Mouse (Mus musculus): Measurements from ENCODE around the gene Nwd1.

Gene Nwd1

GRCm38 (mm10) chr8:72712569-72712968 lies 66.1 kb downstream of the Nwd1 start:
- no peak for DNase-seq

DNA sequence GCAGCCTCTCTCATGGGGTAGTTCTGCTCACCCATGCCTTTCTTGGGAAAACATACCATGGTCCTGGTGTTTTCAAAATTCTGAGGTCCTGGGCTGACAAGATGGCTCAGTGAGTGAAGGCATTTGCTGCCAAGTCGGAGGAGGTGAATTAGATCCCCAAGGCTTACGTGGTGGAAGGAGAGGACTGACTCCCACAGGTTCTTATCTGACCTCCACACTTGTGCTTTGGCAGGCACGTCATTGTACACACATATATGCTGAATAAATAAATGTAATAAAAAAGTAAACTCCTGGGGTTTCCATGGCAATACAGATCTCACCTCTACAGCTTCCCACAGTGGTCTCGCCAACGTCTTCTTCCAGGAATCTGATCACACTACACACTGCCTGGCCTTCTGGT lies 70.1 kb downstream of the Nwd1 start:
- DNase-seq = no peak

- no peak for DNase-seq
Observed at GRCm38 (mm10) chr8:72720541-72720940, 74.0 kb downstream of the Nwd1 start.

GRCm38 (mm10) chr8:72722769-72723650 lies 76.5 kb downstream of the Nwd1 start, which contains the start of gene Sin3b:
Gene Sin3b (plus strand): TSS chr8:72723285.
- DNase-seq = peak; percentile 94 to 97

- no peak for DNase-seq
Observed at GRCm38 (mm10) chr8:72723651-72724001, 77.1 kb downstream of the Nwd1 start.

- DNase-seq = no peak
Observed at GRCm38 (mm10) chr8:72728636-72729035, 82.1 kb downstream of the Nwd1 start.

- DNase-seq = peak; percentile 61 to 80
Observed at GRCm38 (mm10) chr8:72735001-72735400, 88.5 kb downstream of the Nwd1 start.

- DNase-seq = no peak
Observed at GRCm38 (mm10) chr8:72736868-72737267, 90.4 kb downstream of the Nwd1 start.

DNA sequence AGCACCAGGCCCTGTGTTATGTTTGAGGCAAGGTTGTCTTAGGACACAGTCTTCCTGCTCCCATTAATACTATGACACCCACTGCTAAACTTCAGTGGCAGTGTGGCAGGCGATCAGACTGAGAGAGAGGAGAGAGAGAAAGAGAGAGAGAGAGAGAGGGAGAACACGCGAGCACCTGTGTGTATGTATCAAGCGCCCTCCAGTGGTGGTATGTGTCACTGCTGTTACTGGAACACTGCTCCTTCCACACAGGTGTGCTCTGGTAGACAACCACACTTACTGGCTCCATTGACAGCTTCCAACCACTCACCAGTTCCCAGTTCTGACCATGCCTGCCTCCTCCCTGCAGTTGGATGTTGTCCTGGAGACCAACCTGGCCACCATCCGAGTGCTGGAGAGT lies 99.5 kb downstream of the Nwd1 start:
- DNase-seq = peak; percentile 63 to 66

GRCm38 (mm10) chr8:72749846-72750245 lies 103.3 kb downstream of the Nwd1 start:
- DNase-seq = peak; percentile 1 to 4

DNA sequence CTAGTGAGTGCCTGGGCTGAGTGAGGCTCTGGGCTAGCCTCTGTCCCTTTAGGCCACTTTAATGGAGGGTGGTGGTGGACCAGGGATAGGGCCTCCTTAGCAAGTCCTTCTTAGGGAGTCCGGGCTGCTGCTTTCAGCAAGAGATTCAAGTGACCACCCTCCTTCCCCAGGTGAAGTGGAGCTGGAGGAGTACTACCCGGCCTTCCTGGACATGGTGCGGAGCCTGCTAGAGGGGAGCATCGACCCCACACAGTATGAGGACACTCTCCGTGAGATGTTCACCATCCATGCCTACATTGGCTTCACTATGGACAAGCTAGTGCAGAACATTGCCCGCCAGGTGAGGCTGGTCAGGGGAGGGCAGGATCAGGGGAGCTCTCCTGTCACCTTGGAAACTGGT lies 103.8 kb downstream of the Nwd1 start:
- peak; percentile 0 to 2 for DNase-seq

DNA sequence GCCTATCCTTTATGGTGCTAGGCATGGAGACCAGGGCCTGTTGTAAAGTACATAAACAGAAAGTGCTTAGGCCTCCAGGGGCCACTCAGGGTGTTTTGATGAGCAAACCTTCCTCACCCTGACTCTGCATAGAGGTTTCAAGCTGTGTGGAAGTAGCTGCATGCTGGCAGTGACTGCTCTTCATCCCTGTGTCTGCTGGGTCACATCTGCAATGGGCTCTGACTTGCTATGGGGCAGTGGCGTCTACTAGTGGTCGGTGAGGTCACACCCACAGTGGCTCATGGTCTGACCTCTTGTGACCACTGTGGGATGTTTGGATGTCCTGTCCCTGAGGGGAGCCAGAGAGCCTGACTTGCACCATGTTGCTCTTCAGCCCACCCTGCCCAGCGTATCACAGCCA lies 104.6 kb downstream of the Nwd1 start:
- DNase-seq = peak; percentile 0 to 2

GRCm38 (mm10) chr8:72752289-72752688 lies 105.8 kb downstream of the Nwd1 start:
- no peak for DNase-seq

DNA sequence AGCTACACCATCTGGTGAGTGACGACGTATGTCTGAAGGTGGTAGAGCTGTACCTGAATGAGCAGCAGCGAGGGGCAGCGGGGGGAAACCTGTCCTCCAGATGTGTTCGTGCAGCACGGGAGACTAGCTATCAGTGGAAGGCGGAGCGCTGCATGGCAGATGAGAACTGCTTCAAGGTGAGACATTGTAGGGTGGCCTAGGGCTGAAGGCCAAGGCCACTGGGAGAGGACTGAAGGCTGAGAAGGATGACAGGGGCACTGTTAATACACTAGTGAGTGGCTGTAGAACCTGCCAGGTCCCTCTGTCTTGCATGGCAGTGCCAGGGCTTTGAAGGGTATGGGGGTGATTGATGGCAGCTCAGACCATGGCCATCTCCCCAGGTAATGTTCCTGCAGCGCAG lies 106.7 kb downstream of the Nwd1 start:
- DNase-seq = no peak

- DNase-seq = no peak
Observed at GRCm38 (mm10) chr8:72753781-72754180, 107.3 kb downstream of the Nwd1 start.

DNA sequence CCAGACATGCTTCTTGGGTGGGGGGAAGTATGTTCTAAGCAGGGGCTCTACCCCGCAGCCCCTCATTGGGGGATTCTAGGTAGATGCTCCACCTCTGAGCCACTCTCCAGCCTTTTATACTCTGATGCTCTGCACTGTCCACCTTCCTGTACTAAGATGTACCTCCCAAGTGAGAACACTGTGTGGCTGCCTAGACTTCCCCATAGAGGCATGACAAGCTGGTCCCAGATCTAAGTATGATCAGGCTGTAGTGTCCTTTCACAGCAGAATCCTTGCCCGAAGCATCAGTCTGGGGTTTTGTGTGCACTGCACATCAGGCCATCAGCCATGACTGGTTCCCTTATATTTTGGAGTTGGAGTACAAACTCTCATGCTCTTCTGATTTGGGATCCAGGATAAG lies 109.5 kb downstream of the Nwd1 start:
- no peak for DNase-seq

DNA sequence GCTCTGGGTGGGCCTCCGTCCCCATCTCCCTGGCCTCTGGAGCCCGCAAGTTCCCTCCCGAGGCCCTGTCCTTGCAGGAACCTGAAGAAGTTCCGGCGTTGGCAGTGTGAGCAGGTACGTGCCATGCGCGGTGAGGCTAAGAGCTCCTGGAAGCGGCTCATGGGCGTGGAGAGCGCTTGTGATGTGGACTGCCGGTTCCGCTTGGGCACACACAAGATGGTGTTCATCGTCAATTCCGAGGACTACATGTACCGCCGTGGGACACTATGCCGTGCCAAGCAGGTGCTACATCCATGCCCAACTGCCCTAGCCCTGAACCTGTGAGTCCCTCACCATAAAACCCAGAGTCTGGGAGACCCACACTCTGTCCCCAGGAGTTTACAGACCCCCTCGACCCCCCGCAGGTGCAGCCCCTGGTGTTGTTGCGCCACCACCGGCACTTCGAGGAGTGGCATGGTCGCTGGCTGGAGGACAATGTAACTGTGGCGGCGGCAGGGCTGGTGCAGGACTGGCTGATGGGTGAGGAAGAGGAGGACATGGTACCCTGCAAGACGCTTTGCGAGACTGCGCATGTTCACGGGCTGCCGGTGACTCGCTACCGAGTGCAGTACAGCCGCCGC lies 110.4 kb downstream of the Nwd1 start:
- no peak for DNase-seq

- DNase-seq = no peak
Observed at GRCm38 (mm10) chr8:72757426-72758195, 111.1 kb downstream of the Nwd1 start.

DNA sequence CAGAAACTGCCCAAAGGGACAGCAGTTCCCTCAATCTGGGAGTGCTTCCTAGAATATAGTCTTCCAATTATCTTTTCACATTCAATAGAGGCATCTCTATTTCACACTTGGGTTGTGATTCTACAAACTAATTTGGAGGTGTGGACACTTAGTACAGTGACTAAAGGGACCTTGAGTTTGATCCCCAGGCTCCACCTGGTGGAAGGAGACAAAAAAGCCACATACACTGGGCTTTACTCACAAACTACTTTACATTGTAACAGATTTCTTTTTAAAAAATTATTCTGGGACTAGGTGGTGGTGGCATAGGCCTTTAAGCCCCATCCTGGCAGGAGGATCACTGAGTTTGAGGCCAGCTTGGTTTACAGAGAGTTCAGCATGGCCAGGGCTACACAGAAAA lies 111.8 kb downstream of the Nwd1 start:
- DNase-seq = no peak

GRCm38 (mm10) chr8:72760216-72760615 lies 113.7 kb downstream of the Nwd1 start:
- DNase-seq = no peak

GRCm38 (mm10) chr8:72761322-72762051 lies 115.0 kb downstream of the Nwd1 start, which contains the start of gene F2rl3:
Gene F2rl3 (plus strand): TSS chr8:72761880.
- DNase-seq = peak; percentile 59 to 70

GRCm38 (mm10) chr8:72762306-72762705 lies 115.8 kb downstream of the Nwd1 start:
- DNase-seq = peak in 1 of 2 experiments; percentile 14

DNA sequence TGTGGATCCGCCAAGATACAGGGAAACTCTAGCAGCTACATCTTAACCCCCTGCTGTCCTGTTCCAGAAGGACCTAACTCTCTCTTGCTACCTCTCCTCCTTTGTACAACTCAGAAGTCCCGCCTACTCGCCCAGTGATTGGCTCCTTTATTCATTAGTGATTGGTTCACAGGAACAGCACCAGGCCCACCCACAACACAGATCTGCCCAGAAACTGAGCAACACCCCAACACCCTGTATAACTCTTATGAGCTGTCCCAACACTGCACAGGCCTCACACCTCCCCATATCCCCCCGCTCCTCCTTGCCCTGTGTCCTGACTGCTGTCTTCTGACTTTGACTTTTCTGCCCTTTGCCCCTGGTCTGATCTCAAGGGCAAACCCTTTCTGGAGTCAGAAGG lies 119.2 kb downstream of the Nwd1 start:
- no peak for DNase-seq
